8 mouse cellular contexts compared by ENCODE assay signal in genomic region chr8:61758686-61759326, GRCm38 (mm10).
DNase-seq lines count a peak whose midpoint lies in the region; ATAC-seq and TF ChIP-seq lines count a peak whose summit lies in the region.

No protein-coding gene starts in this region.

- H3K36me3 ChIP-seq in heart, postnatal 0 days (replicated peaks; ENCODE audit: control insufficient read depth, insufficient read depth, low read length): peaks cover 7% of the 10 kb centered on the region
- no peaks in the 10 kb centered on the region for H3K36me3 ChIP-seq in midbrain, embryonic 14.5 days (ENCODE audit: control insufficient read depth, insufficient read depth, low read length)

- no peak for TF ChIP-seq EP300 in heart, postnatal 0 days (IDR thresholded peaks at IDR 0.05; ENCODE audit: low read depth)

- peak overlapping the region; percentile 72 for H3K4me2 ChIP-seq in heart, postnatal 0 days (ENCODE audit: low read depth, low read length)
- H3K4me2 ChIP-seq in midbrain, embryonic 14.5 days (ENCODE audit: low read length): peak overlapping the region; percentile 97

- H3K27me3 ChIP-seq in heart, postnatal 0 days (ENCODE audit: control insufficient read depth, insufficient read depth, low read length): no peaks in the 10 kb centered on the region
- no peaks in the 10 kb centered on the region for H3K27me3 ChIP-seq in midbrain, embryonic 14.5 days (ENCODE audit: control insufficient read depth, insufficient read depth, low read length)

- no peak for DNase-seq in frontal cortex, postnatal 36 days (ENCODE audit: low spot score in 2 of 2)
- peak; percentile 70 for DNase-seq in embryo, embryonic 10.5 days (ENCODE audit: low spot score)
- no peak for DNase-seq in heart, postnatal 0 days (ENCODE audit: low spot score)
- peak; percentile 53 for DNase-seq in midbrain, embryonic 14.5 days
- DNase-seq in testis, postnatal 14 days (ENCODE audit: low spot score): no peak
- no peak for DNase-seq in thymus, postnatal 14 days
- no peak for DNase-seq in layer of hippocampus, postnatal 25 days (ENCODE audit: extremely low spot score in 1 of 2, low spot score in 1 of 2)

- H3K4me3 ChIP-seq in heart, postnatal 0 days (ENCODE audit: low read depth, low read length): peak overlapping the region; percentile 57; the same call in 1 of the 2 replicates
- peak overlapping the region; percentile 62 for H3K4me3 ChIP-seq in midbrain, embryonic 14.5 days (replicated peaks; ENCODE audit: low read depth, low read length)

- H3K9me3 ChIP-seq in heart, postnatal 0 days (replicated peaks; ENCODE audit: control insufficient read depth, low read length): no peaks in the 10 kb centered on the region
- H3K9me3 ChIP-seq in midbrain, embryonic 14.5 days (ENCODE audit: control insufficient read depth, low read length): no peaks in the 10 kb centered on the region

- no peak overlapping the region for H3K9ac ChIP-seq in heart, postnatal 0 days (replicated peaks; ENCODE audit: low read depth, low read length)
- no peak overlapping the region for H3K9ac ChIP-seq in midbrain, embryonic 14.5 days (replicated peaks; ENCODE audit: low read length)

- 16% methylated on average over 8 of the region's 8 CpGs for WGBS in heart, postnatal 0 days
- 6% methylated on average over 8 of the region's 8 CpGs for WGBS in midbrain, embryonic 14.5 days

- ATAC-seq in frontal cortex, adult (ENCODE audit: low TSS enrichment): peak; percentile 42; the same call in 1 of the 2 replicates
- no peak for ATAC-seq in heart, postnatal 0 days (ENCODE audit: insufficient read depth, low read depth)
- no peak for ATAC-seq in midbrain, embryonic 14.5 days (ENCODE audit: low FRiP score, low TSS enrichment)

- TF ChIP-seq CTCF in heart, postnatal 0 days (IDR thresholded peaks at IDR 0.05; ENCODE audit: low read depth): no peak

- H3K4me1 ChIP-seq in heart, postnatal 0 days (ENCODE audit: control insufficient read depth, insufficient read depth): peaks cover 50% of the 10 kb centered on the region
- 0 out of 2 replicates have a peak, but pooled peaks cover 4% of the 10 kb centered on the region for H3K4me1 ChIP-seq in midbrain, embryonic 14.5 days (ENCODE audit: control insufficient read depth, insufficient read depth, low read length)

- H3K27ac ChIP-seq in heart, postnatal 0 days (ENCODE audit: low read depth): peak overlapping the region; percentile 49
- H3K27ac ChIP-seq in midbrain, embryonic 14.5 days (replicated peaks; ENCODE audit: low read depth, low read length): no peak overlapping the region

Comparison
In these comparisons a context has a peak if more than half of its experiments do, and no peak if none do; other contexts are left out.
1. DNase-seq: peak in embryo, embryonic 10.5 days (single experiment) and midbrain, embryonic 14.5 days (single experiment); none in frontal cortex, postnatal 36 days (0 of 2), heart, postnatal 0 days (single experiment), testis, postnatal 14 days (single experiment), thymus, postnatal 14 days (single experiment) and layer of hippocampus, postnatal 25 days (0 of 2).